Mouse (Mus musculus) forebrain, embryonic 13.5 days (tissue): ENCODE data around the gene Nek8. TPM values are rescaled to one million over a fixed set of nuclear protein-coding genes. Genes with fewer than 3 reads are reported as not detected.

Experiments used
- ATAC-seq: fragments of 200-750 bp; cut with Nextera tagmentation; 2 replicates; pipeline ENCODE4 v1.8.0; 2017
- H3K27ac ChIP-seq: fragments of 300-500 bp; sonication (generic); 2 replicates; pipeline ENCODE4 v1.5.1; 2015; ENCODE audit warnings: inconsistent platforms, mild to moderate bottlenecking, moderate library complexity
- H3K27me3 ChIP-seq: fragments of 300-500 bp; sonication (generic); 2 replicates; pipeline ENCODE4 v1.6.1; 2015; ENCODE audit warnings: mild to moderate bottlenecking, inconsistent platforms
- H3K36me3 ChIP-seq: fragments of 300-500 bp; sonication (generic); 2 replicates; pipeline ENCODE4 v1.6.1; 2015; ENCODE audit warnings: mild to moderate bottlenecking, inconsistent platforms; ENCODE audit not compliant: poor library complexity, severe bottlenecking
- H3K4me1 ChIP-seq: fragments of 300-500 bp; sonication (generic); 2 replicates; pipeline ENCODE4 v1.6.1; 2015; ENCODE audit warnings: inconsistent platforms
- H3K4me2 ChIP-seq: fragments of 300-500 bp; sonication (generic); 2 replicates; pipeline ENCODE4 v1.6.1; 2015; ENCODE audit warnings: inconsistent platforms, mild to moderate bottlenecking, moderate library complexity
- H3K4me3 ChIP-seq: fragments of 300-500 bp; sonication (generic); 2 replicates; pipeline ENCODE4 v1.5.1; 2015; ENCODE audit warnings: mild to moderate bottlenecking, inconsistent platforms
- H3K9ac ChIP-seq: fragments of 300-500 bp; sonication (generic); 2 replicates; pipeline ENCODE4 v1.6.1; 2015; ENCODE audit warnings: mild to moderate bottlenecking, inconsistent platforms
- H3K9me3 ChIP-seq: fragments of 300-500 bp; sonication (generic); replicated peaks from 2 replicates; pipeline ENCODE4 v1.6.1; 2016; ENCODE audit warnings: inconsistent platforms
- WGBS: fragments of 180-500 bp; shearing (Covaris S2); methylation state at CpG from one replicate; pipeline ENCODE4 v1.1.7; 2015; 5-methylcytosine and 5-hydroxymethylcytosine counted together
- microRNA-seq: library from miRNA; unstranded; fragments of <30 nt; microRNA quantifications from one replicate; pipeline ENCODE4, GENCODE M21; 2016
- polyA plus RNA-seq: library from polyadenylated mRNA; unstranded; fragments of >200 nt; fragmentation: Nextera tagmentation; extraction: Ambion mirVana; gene quantifications from 2 replicates; pipeline ENCODE4 v1.2.1, GENCODE M21; 2015

The Nek8 gene
- polyA plus RNA-seq, 1 experiment from 2014 or later = 5.4 TPM

- H3K4me2 ChIP-seq = no peak overlapping the region
- WGBS = 43% methylated on average over 8 of the region's 8 CpGs
- H3K36me3 ChIP-seq = no peaks in the 10 kb centered on the region; the same call in 1 of the 2 replicates
- no peak overlapping the region for H3K9ac ChIP-seq
- H3K4me3 ChIP-seq = no peak overlapping the region
- ATAC-seq = no peak
- peaks cover 14% of the 10 kb centered on the region for H3K4me1 ChIP-seq
- H3K9me3 ChIP-seq = no peaks in the 10 kb centered on the region
- H3K27ac ChIP-seq = no peak overlapping the region
- no peaks in the 10 kb centered on the region for H3K27me3 ChIP-seq
Measured at GRCm38 (mm10) chr11:78129458-78129857, 47.0 kb downstream of the Nek8 start.

- Histone ChIP-seq H3K4me1 (peaks cover 14% of the 10 kb centered on the region), H3K4me2 (no peak overlapping the region), H3K4me3 (no peak overlapping the region), H3K9ac (no peak overlapping the region), H3K27ac (no peak overlapping the region), H3K36me3 (no peaks in the 10 kb centered on the region; the same call in 1 of the 2 replicates), H3K27me3 (no peaks in the 10 kb centered on the region), H3K9me3 (no peaks in the 10 kb centered on the region)
- no peak for ATAC-seq
- 90% methylated on average over 4 of the region's 4 CpGs for WGBS
Measured at GRCm38 (mm10) chr11:78126739-78127138, 49.7 kb downstream of the Nek8 start.

GRCm38 (mm10) chr11:78125691-78126090, 50.8 kb downstream of the Nek8 start:
- no peak overlapping the region for H3K4me2 ChIP-seq
- ATAC-seq = no peak
- no peaks in the 10 kb centered on the region for H3K9me3 ChIP-seq
- H3K27ac ChIP-seq = no peak overlapping the region
- H3K27me3 ChIP-seq = no peaks in the 10 kb centered on the region
- no peaks in the 10 kb centered on the region for H3K36me3 ChIP-seq
- peaks cover 23% of the 10 kb centered on the region for H3K4me1 ChIP-seq
- no peak overlapping the region for H3K4me3 ChIP-seq
- no peak overlapping the region for H3K9ac ChIP-seq
- 80% methylated on average over 6 of the region's 6 CpGs for WGBS

GRCm38 (mm10) chr11:78123782-78124181, 52.7 kb downstream of the Nek8 start:
- no peaks in the 10 kb centered on the region for H3K36me3 ChIP-seq
- no peak for ATAC-seq
- H3K9ac ChIP-seq = no peak overlapping the region
- no peaks in the 10 kb centered on the region for H3K9me3 ChIP-seq
- H3K4me1 ChIP-seq = peaks cover 21% of the 10 kb centered on the region
- H3K27ac ChIP-seq = no peak overlapping the region
- no peak overlapping the region for H3K4me2 ChIP-seq
- no peaks in the 10 kb centered on the region for H3K27me3 ChIP-seq
- no peak overlapping the region for H3K4me3 ChIP-seq

- H3K9ac ChIP-seq = no peak overlapping the region
- H3K27me3 ChIP-seq = no peaks in the 10 kb centered on the region
- H3K9me3 ChIP-seq = no peaks in the 10 kb centered on the region
- H3K4me1 ChIP-seq = peaks cover 26% of the 10 kb centered on the region
- ATAC-seq = no peak
- no peak overlapping the region for H3K4me3 ChIP-seq
- no peak overlapping the region for H3K27ac ChIP-seq
- H3K36me3 ChIP-seq = no peaks in the 10 kb centered on the region
- no peak overlapping the region for H3K4me2 ChIP-seq
- WGBS = 93% methylated on average over 4 of the region's 4 CpGs
Measured at GRCm38 (mm10) chr11:78122815-78123214, 53.7 kb downstream of the Nek8 start.

GRCm38 (mm10) chr11:78121176-78121575, 55.3 kb downstream of the Nek8 start:
- no peak for ATAC-seq
- Histone ChIP-seq H3K4me2 (no peak overlapping the region), H3K27me3 (no peaks in the 10 kb centered on the region), H3K27ac (no peak overlapping the region), H3K4me1 (peaks cover 40% of the 10 kb centered on the region), H3K9ac (no peak overlapping the region), H3K9me3 (no peaks in the 10 kb centered on the region), H3K4me3 (no peak overlapping the region), H3K36me3 (no peaks in the 10 kb centered on the region)
- WGBS = 51% methylated on average over 5 of the region's 5 CpGs

- Histone ChIP-seq H3K27ac (no peak overlapping the region), H3K4me1 (peaks cover 41% of the 10 kb centered on the region), H3K4me2 (no peak overlapping the region), H3K36me3 (no peaks in the 10 kb centered on the region), H3K9me3 (no peaks in the 10 kb centered on the region), H3K9ac (no peak overlapping the region), H3K4me3 (no peak overlapping the region), H3K27me3 (no peaks in the 10 kb centered on the region)
- ATAC-seq = no peak
- 88% methylated on average over 8 of the region's 8 CpGs for WGBS
Measured at GRCm38 (mm10) chr11:78119898-78120297, 56.6 kb downstream of the Nek8 start.

GRCm38 (mm10) chr11:78118467-78118866, 58.0 kb downstream of the Nek8 start:
- no peaks in the 10 kb centered on the region for H3K9me3 ChIP-seq
- H3K27ac ChIP-seq = no peak overlapping the region
- no peak overlapping the region for H3K4me2 ChIP-seq
- no peak overlapping the region for H3K9ac ChIP-seq
- H3K36me3 ChIP-seq = no peaks in the 10 kb centered on the region
- no peak overlapping the region for H3K4me3 ChIP-seq
- H3K4me1 ChIP-seq = peaks cover 55% of the 10 kb centered on the region
- ATAC-seq = no peak
- no peaks in the 10 kb centered on the region for H3K27me3 ChIP-seq

GRCm38 (mm10) chr11:78116146-78116410, 60.4 kb downstream of the Nek8 start:
- H3K4me2 ChIP-seq = peak overlapping the region; percentile 73
- H3K4me3 ChIP-seq = peak overlapping the region; percentile 80
- H3K36me3 ChIP-seq = no peaks in the 10 kb centered on the region
- H3K27me3 ChIP-seq = no peaks in the 10 kb centered on the region
- peak overlapping the region; percentile 88 for H3K9ac ChIP-seq
- peaks cover 58% of the 10 kb centered on the region for H3K4me1 ChIP-seq
- no peak for ATAC-seq
- WGBS = 2% methylated on average over 5 of the region's 5 CpGs
- H3K9me3 ChIP-seq = no peaks in the 10 kb centered on the region
- H3K27ac ChIP-seq = peak overlapping the region; percentile 93

Small RNAs within 50 kb of the gene (microRNA-seq; reads per million reads assigned to microRNA genes)
- not detected for gene Mir7653

Other genes starting within 250 kb of the Nek8 start
- gene Sez6, start 245.9 kb downstream of the Nek8 start, polyA plus RNA-seq = 141 and 165 TPM in 2 replicates
- gene Phf12, start 193.9 kb downstream of the Nek8 start, polyA plus RNA-seq = 20.7 and 24.5 TPM in 2 replicates
- 23.4 and 26.6 TPM in 2 replicates for gene Dhrs13, start 144.4 kb downstream of the Nek8 start, polyA plus RNA-seq
- 69.6 and 78.1 TPM in 2 replicates for gene Flot2, start 138.7 kb downstream of the Nek8 start, polyA plus RNA-seq
- gene Eral1, start 96.3 kb downstream of the Nek8 start, polyA plus RNA-seq = 33.0 and 36.6 TPM in 2 replicates
- 22.1 and 23.7 TPM in 2 replicates for gene Fam222b, start 82.0 kb downstream of the Nek8 start, polyA plus RNA-seq
- 114 and 121 TPM in 2 replicates for gene Traf4, start 11.1 kb downstream of the Nek8 start, polyA plus RNA-seq
- 4.7 and 7.6 TPM in 2 replicates for gene Tlcd1, start within 50 bp of the Nek8 start, polyA plus RNA-seq
- 970 and 1,119 TPM in 2 replicates for gene Rpl23a, start 6.9 kb upstream of the Nek8 start, polyA plus RNA-seq
- gene Rab34, start 11.8 kb upstream of the Nek8 start, polyA plus RNA-seq = 39.7 and 42.1 TPM in 2 replicates
- 1.3 and 1.6 TPM in 2 replicates for gene Proca1, start 16.7 kb upstream of the Nek8 start, polyA plus RNA-seq
- gene Sdf2, start 69.1 kb upstream of the Nek8 start, polyA plus RNA-seq = 62.7 and 64.1 TPM in 2 replicates
- gene Supt6, start 69.3 kb upstream of the Nek8 start, polyA plus RNA-seq = 24.9 and 29.4 TPM in 2 replicates
- gene 2610507B11Rik, start 85.1 kb upstream of the Nek8 start, polyA plus RNA-seq = 61.8 and 73.0 TPM in 2 replicates
- gene BC030499, start 114.2 kb upstream of the Nek8 start, polyA plus RNA-seq = 0.18 and 0.35 TPM in 2 replicates
- 41.8 and 46.4 TPM in 2 replicates for gene Spag5, start 124.9 kb upstream of the Nek8 start, polyA plus RNA-seq
- gene Aldoc, start 146.3 kb upstream of the Nek8 start, polyA plus RNA-seq = 135 and 142 TPM in 2 replicates
- 55.0 and 62.0 TPM in 2 replicates for gene Pigs, start 151.7 kb upstream of the Nek8 start, polyA plus RNA-seq
- gene Unc119, start 166.8 kb upstream of the Nek8 start, polyA plus RNA-seq = 68.7 and 70.2 TPM in 2 replicates
- not detected in 2 replicates for gene Foxn1, start 209.9 kb upstream of the Nek8 start, polyA plus RNA-seq
- not detected in 2 replicates for gene Slc13a2, start 245.5 kb upstream of the Nek8 start, polyA plus RNA-seq